Mouse (Mus musculus): Measurements from ENCODE around the gene Slc25a13. TPM values are rescaled to one million over a fixed set of nuclear protein-coding genes. Genes with fewer than 3 reads are reported as not detected.

Gene Slc25a13
- polyA plus RNA-seq, 1 experiment = 89.0 TPM

DNA sequence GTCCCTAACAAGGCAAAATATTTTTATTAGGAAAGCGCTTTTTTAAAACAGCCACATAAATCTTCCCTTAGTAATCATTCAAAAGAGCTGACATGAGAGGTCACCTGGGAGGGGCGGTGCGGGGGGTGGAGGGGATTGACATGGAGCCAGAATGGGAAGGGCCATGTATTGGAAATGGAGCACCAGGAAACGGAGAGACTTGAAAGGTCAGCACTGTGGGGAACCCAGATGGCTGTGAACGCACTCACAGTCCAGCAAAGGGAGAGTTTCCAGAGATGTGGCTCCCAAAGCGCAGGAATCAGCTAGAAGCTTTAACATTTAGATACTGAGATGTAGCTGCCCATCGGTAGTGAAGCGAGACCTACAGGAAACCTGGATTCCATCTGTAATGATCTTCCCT lies 101.2 kb downstream of the Slc25a13 start:
- no peak overlapping the region for H3K4me3 ChIP-seq (ENCODE audit: low read depth, low read length)
- TF ChIP-seq CTCF (IDR thresholded peaks at IDR 0.05; ENCODE audit: low read depth, low read length) (no peak), EP300 (IDR thresholded peaks at IDR 0.05; ENCODE audit: insufficient read depth, low read depth, low read length) (no peak), POLR2A (IDR thresholded peaks at IDR 0.05; ENCODE audit: insufficient read depth, low read length) (no peak)
- H3K36me3 ChIP-seq (ENCODE audit: control insufficient read depth, insufficient read depth, low read length, poor library complexity, severe bottlenecking) = peaks cover 14% of the 10 kb centered on the region; the same call in 1 of the 2 replicates
- no peaks in the 10 kb centered on the region for H3K9me3 ChIP-seq (replicated peaks; ENCODE audit: control insufficient read depth, insufficient read depth, low read length, poor library complexity, severe bottlenecking)
- H3K27ac ChIP-seq (ENCODE audit: insufficient read depth, low read length) = 0 out of 2 replicates have a peak overlapping the region, but pooled peaks have one; percentile 20
- H3K4me1 ChIP-seq (ENCODE audit: control insufficient read depth, insufficient read depth, low read length) = peaks cover 3% of the 10 kb centered on the region
- H3K27me3 ChIP-seq (ENCODE audit: control insufficient read depth, insufficient read depth, low read length, poor library complexity, severe bottlenecking) = no peaks in the 10 kb centered on the region
- no peak overlapping the region for H3K9ac ChIP-seq (ENCODE audit: low read depth, poor library complexity, severe bottlenecking)

DNA sequence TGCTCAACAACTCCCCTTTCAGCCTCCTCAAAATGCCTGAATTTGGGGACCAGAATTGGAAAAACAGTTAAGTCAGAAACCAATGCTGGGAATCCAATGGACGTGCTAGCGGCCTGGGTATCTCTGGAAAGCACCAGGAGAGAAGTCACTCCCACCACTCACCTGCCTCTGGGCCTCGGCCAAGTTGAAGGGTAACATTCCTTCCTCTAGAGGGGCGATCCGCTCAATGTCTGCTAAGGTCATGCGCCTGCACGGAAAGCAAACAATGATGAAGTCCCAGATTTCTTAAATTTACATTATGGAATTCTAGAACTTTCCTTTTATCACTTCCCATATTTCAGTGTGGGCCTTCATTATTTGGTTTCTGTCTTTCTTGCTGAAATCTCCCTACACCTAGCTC lies 103.2 kb downstream of the Slc25a13 start:
- no peak overlapping the region for H3K27ac ChIP-seq (ENCODE audit: insufficient read depth, low read length)
- peaks cover 16% of the 10 kb centered on the region; the same call in 1 of the 2 replicates for H3K36me3 ChIP-seq (ENCODE audit: control insufficient read depth, insufficient read depth, low read length, poor library complexity, severe bottlenecking)
- peak; percentile 54 for TF ChIP-seq CTCF (IDR thresholded peaks at IDR 0.05; ENCODE audit: low read depth, low read length)
- no peak for TF ChIP-seq POLR2A (IDR thresholded peaks at IDR 0.05; ENCODE audit: insufficient read depth, low read length)
- TF ChIP-seq EP300 (IDR thresholded peaks at IDR 0.05; ENCODE audit: insufficient read depth, low read depth, low read length) = 0 out of 2 replicates have a peak, but pooled peaks have one; percentile 42
- H3K9me3 ChIP-seq (replicated peaks; ENCODE audit: control insufficient read depth, insufficient read depth, low read length, poor library complexity, severe bottlenecking) = no peaks in the 10 kb centered on the region
- no peak overlapping the region for H3K4me3 ChIP-seq (ENCODE audit: low read depth, low read length)
- H3K9ac ChIP-seq (ENCODE audit: low read depth, poor library complexity, severe bottlenecking) = no peak overlapping the region
- no peaks in the 10 kb centered on the region for H3K27me3 ChIP-seq (ENCODE audit: control insufficient read depth, insufficient read depth, low read length, poor library complexity, severe bottlenecking)
- peaks cover 6% of the 10 kb centered on the region for H3K4me1 ChIP-seq (ENCODE audit: control insufficient read depth, insufficient read depth, low read length)

GRCm38 (mm10) chr6:6112767-6113528 lies 104.0 kb downstream of the Slc25a13 start:
- TF ChIP-seq CTCF (IDR thresholded peaks at IDR 0.05; ENCODE audit: low read depth, low read length) (no peak), EP300 (IDR thresholded peaks at IDR 0.05; ENCODE audit: insufficient read depth, low read depth, low read length) (no peak), POLR2A (IDR thresholded peaks at IDR 0.05; ENCODE audit: insufficient read depth, low read length) (no peak)
- no peaks in the 10 kb centered on the region for H3K9me3 ChIP-seq (replicated peaks; ENCODE audit: control insufficient read depth, insufficient read depth, low read length, poor library complexity, severe bottlenecking)
- H3K4me1 ChIP-seq (ENCODE audit: control insufficient read depth, insufficient read depth, low read length) = peaks cover 6% of the 10 kb centered on the region
- no peak overlapping the region for H3K9ac ChIP-seq (ENCODE audit: low read depth, poor library complexity, severe bottlenecking)
- H3K36me3 ChIP-seq (ENCODE audit: control insufficient read depth, insufficient read depth, low read length, poor library complexity, severe bottlenecking) = peaks cover 22% of the 10 kb centered on the region; the same call in 1 of the 2 replicates
- H3K27ac ChIP-seq (ENCODE audit: insufficient read depth, low read length) = no peak overlapping the region
- no peaks in the 10 kb centered on the region for H3K27me3 ChIP-seq (ENCODE audit: control insufficient read depth, insufficient read depth, low read length, poor library complexity, severe bottlenecking)
- no peak overlapping the region for H3K4me3 ChIP-seq (ENCODE audit: low read depth, low read length)

DNA sequence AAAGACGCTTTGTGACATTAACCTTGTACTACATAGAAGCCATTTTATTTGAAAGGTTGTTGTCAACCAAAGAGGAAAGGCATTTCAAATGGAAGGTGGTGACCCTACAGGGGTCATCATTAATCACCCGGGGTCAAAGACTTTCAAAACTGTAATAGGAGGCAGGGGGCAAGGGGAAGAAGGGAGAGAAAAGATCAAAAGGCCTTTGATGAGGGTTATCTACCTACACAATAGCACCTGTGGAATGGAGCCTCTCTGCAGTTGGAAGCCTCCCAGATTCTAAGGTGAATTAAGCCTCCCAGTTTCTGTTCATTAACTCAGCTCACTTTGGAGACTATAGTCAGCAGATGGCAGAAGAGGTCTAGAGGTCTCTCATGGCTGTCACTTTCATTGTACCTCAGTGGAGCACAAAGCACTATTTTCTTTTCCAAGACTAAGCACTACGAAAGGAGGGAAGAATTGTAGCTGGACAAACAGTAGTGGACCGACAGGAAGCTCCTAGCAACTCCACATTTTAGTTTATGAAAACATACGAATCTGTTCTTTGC lies 109.5 kb downstream of the Slc25a13 start:
- no peaks in the 10 kb centered on the region for H3K27me3 ChIP-seq (ENCODE audit: control insufficient read depth, insufficient read depth, low read length, poor library complexity, severe bottlenecking)
- no peak overlapping the region for H3K27ac ChIP-seq (ENCODE audit: insufficient read depth, low read length)
- no peak overlapping the region for H3K9ac ChIP-seq (ENCODE audit: low read depth, poor library complexity, severe bottlenecking)
- no peaks in the 10 kb centered on the region for H3K9me3 ChIP-seq (replicated peaks; ENCODE audit: control insufficient read depth, insufficient read depth, low read length, poor library complexity, severe bottlenecking)
- TF ChIP-seq CTCF (IDR thresholded peaks at IDR 0.05; ENCODE audit: low read depth, low read length) (no peak), POLR2A (IDR thresholded peaks at IDR 0.05; ENCODE audit: insufficient read depth, low read length) (no peak), EP300 (IDR thresholded peaks at IDR 0.05; ENCODE audit: insufficient read depth, low read depth, low read length) (no peak)
- H3K4me3 ChIP-seq (ENCODE audit: low read depth, low read length) = no peak overlapping the region
- peaks cover 17% of the 10 kb centered on the region; the same call in 1 of the 2 replicates for H3K36me3 ChIP-seq (ENCODE audit: control insufficient read depth, insufficient read depth, low read length, poor library complexity, severe bottlenecking)
- peaks cover 2% of the 10 kb centered on the region for H3K4me1 ChIP-seq (ENCODE audit: control insufficient read depth, insufficient read depth, low read length)

- Histone ChIP-seq H3K4me1 (ENCODE audit: control insufficient read depth, insufficient read depth, low read length) (peaks cover 2% of the 10 kb centered on the region), H3K27ac (ENCODE audit: insufficient read depth, low read length) (no peak overlapping the region), H3K27me3 (ENCODE audit: control insufficient read depth, insufficient read depth, low read length, poor library complexity, severe bottlenecking) (no peaks in the 10 kb centered on the region), H3K9ac (ENCODE audit: low read depth, poor library complexity, severe bottlenecking) (no peak overlapping the region), H3K36me3 (ENCODE audit: control insufficient read depth, insufficient read depth, low read length, poor library complexity, severe bottlenecking) (peaks cover 13% of the 10 kb centered on the region), H3K9me3 (replicated peaks; ENCODE audit: control insufficient read depth, insufficient read depth, low read length, poor library complexity, severe bottlenecking) (no peaks in the 10 kb centered on the region), H3K4me3 (ENCODE audit: low read depth, low read length) (no peak overlapping the region)
- TF ChIP-seq POLR2A (IDR thresholded peaks at IDR 0.05; ENCODE audit: insufficient read depth, low read length) (no peak), CTCF (IDR thresholded peaks at IDR 0.05; ENCODE audit: low read depth, low read length) (no peak), EP300 (IDR thresholded peaks at IDR 0.05; ENCODE audit: insufficient read depth, low read depth, low read length) (no peak)
These were observed 111.4 kb downstream of the Slc25a13 start for GRCm38 (mm10) chr6:6105586-6105985.

DNA sequence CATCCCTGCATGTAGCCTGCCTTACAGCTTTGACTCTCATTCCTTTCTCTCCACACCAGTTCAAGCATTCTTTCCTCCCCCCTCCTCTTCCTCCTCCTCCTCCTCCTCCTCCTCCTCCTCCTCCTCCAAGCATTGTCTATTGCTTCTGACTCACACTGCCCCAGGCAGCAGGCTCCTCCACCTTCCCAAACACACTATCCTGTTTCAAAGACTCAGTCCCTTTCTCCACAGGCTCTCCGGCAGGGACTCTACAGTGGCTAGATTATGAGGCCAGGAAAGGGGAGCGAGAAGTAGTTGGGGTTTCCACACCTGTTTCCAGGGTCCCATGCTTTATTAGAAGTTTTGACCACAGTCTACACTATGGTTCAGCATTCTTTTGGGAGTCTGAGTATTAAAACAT lies 113.5 kb downstream of the Slc25a13 start:
- peaks cover 9% of the 10 kb centered on the region; the same call in 1 of the 2 replicates for H3K36me3 ChIP-seq (ENCODE audit: control insufficient read depth, insufficient read depth, low read length, poor library complexity, severe bottlenecking)
- no peaks in the 10 kb centered on the region for H3K4me1 ChIP-seq (ENCODE audit: control insufficient read depth, insufficient read depth, low read length)
- TF ChIP-seq CTCF (IDR thresholded peaks at IDR 0.05; ENCODE audit: low read depth, low read length) (no peak), POLR2A (IDR thresholded peaks at IDR 0.05; ENCODE audit: insufficient read depth, low read length) (no peak), EP300 (IDR thresholded peaks at IDR 0.05; ENCODE audit: insufficient read depth, low read depth, low read length) (no peak)
- H3K27me3 ChIP-seq (ENCODE audit: control insufficient read depth, insufficient read depth, low read length, poor library complexity, severe bottlenecking) = no peaks in the 10 kb centered on the region
- H3K27ac ChIP-seq (ENCODE audit: insufficient read depth, low read length) = no peak overlapping the region
- H3K9ac ChIP-seq (ENCODE audit: low read depth, poor library complexity, severe bottlenecking) = no peak overlapping the region
- no peaks in the 10 kb centered on the region for H3K9me3 ChIP-seq (replicated peaks; ENCODE audit: control insufficient read depth, insufficient read depth, low read length, poor library complexity, severe bottlenecking)
- H3K4me3 ChIP-seq (ENCODE audit: low read depth, low read length) = no peak overlapping the region
